Mouse (Mus musculus) lung, postnatal 0 days (tissue): Measurements from ENCODE around the gene 1810024B03Rik.

ENCODE experiments used
- CTCF ChIP-seq: IDR thresholded peaks from 2 replicates; pipeline ENCODE4 v1.5.1; 2016; ENCODE audit warnings: antibody characterized with exemption, mild to moderate bottlenecking
- EP300 ChIP-seq: IDR thresholded peaks from 2 replicates; pipeline ENCODE4 v1.6.1; 2016; ENCODE audit warnings: antibody characterized with exemption, mild to moderate bottlenecking, control low read depth

DNA sequence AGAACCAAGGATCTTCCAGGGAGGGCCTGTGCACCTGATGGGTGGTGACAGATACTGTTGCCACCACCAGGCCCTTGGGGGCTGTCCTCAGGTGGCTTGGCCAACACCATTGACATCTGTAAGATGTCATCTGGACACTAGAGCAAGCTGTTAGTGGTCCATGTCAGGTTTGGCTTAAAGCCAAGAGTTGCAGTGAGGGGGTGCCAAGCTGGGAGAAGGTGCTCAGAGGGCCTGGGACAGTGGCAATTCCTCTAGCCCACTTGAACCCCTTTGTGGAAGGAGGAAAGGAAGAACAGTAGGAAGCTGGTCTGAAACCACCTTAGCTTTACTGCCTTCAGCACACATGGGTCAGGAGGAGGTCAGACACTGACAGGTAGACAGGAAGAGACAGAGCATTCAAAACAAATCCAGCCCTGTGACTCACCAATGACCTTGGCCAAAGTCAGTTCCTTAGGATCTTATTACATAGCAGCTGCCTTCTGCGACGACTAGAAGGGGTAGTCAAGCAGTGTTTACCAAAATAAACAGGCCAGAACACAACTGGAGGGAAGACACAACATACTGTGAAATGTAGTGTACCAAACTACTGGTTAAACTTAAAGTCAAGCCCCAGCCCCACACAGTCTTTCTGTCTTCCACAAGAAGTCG lies 43.9 kb upstream of the 1810024B03Rik start:
- TF ChIP-seq CTCF, result no peak
- no peak for TF ChIP-seq EP300
